Mouse (Mus musculus): ENCODE data around the gene Bace1. TPM values are rescaled to one million over a fixed set of nuclear protein-coding genes. Genes with fewer than 3 reads are reported as not detected.
"Not testable (repeated sequence)": the region's sequence is repeated elsewhere in the genome, so short reads cannot be mapped to it uniquely, and the experiment has no call there.

Bace1 gene
- total and polyA plus RNA-seq, 3 experiments, result 0.07 to 0.22 TPM; not detected in 1

DNA sequence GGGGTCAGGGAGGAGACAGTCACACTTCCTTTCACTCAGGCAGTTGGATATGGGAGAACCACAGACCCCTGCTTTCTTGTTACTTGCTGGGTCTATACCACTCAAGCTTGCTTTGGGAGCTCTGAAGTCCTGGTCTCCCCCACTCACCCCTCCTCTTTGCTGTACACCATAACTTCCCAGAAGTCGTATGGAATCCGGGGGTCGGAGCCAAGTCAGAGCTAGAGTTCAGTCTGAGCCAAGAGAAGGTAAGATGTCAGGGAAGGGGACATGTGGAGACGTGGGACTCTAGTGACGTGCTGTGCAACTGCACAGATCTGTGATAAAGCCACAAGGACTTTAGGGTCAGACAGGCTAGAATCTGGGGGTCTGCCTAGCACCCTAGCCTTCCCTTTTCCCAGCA lies 2.0 kb downstream of the Bace1 start:
- Histone ChIP-seq H3K4me3 (ENCODE audit: low read depth, low read length) (no peak overlapping the region), H3K36me3 (replicated peaks) (no peaks in the 10 kb centered on the region), H3K9me3 (replicated peaks) (no peaks in the 10 kb centered on the region), H3K27me3 (ENCODE audit: insufficient read depth, low read length) (peaks cover 57% of the 10 kb centered on the region), H3K4me1 (ENCODE audit: insufficient read depth, low read depth, low read length) (peaks cover 9% of the 10 kb centered on the region)
- TF ChIP-seq GATA1 (IDR thresholded peaks at IDR 0.05; ENCODE audit: borderline replicate concordance, low read length) (no peak), POLR2AphosphoS5 (IDR thresholded peaks at IDR 0.05; ENCODE audit: insufficient replicate concordance, low read depth, low read length) (no peak), TAL1 (conservative IDR thresholded peaks at IDR 0.05; ENCODE audit: low read depth, low read length) (no peak), GATA2 (IDR thresholded peaks at IDR 0.05; ENCODE audit: borderline replicate concordance, low read depth, low read length) (no peak), CTCF (IDR thresholded peaks at IDR 0.05; ENCODE audit: low read depth, low read length) (no peak)
- DNase-seq (ENCODE audit: low spot score) (no peak), ATAC-seq (ENCODE audit: extremely low read depth, insufficient number of reproducible peaks, low FRiP score, poor library complexity, severe bottlenecking) (no peak)

DNA sequence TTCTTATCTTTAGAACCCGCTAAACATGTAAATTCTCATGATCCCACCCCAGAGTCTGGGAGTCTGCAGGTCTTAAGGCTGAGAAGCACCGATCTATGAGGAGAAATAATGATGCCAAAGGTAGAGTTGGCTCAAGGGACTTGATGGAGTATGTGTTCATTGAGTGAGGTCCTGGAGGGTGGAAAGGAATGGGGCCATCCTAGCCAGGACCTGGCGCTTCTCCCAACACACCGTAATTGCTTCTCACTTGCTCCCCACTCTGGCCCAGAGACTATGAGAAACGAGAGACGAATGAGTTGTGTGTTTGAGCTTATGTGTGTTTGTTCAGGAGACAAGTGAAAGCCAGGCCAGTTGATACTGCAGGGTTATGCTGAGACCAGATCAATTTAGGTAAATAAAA lies 3.1 kb downstream of the Bace1 start:
- H3K9me3 ChIP-seq (replicated peaks), result no peaks in the 10 kb centered on the region
- no peak for ATAC-seq (ENCODE audit: extremely low read depth, insufficient number of reproducible peaks, low FRiP score, poor library complexity, severe bottlenecking)
- peaks cover 15% of the 10 kb centered on the region for H3K4me1 ChIP-seq (ENCODE audit: insufficient read depth, low read depth, low read length)
- no peak for TF ChIP-seq GATA1 (IDR thresholded peaks at IDR 0.05; ENCODE audit: borderline replicate concordance, low read length)
- TF ChIP-seq CTCF (IDR thresholded peaks at IDR 0.05; ENCODE audit: low read depth, low read length), result no peak
- TF ChIP-seq POLR2AphosphoS5 (IDR thresholded peaks at IDR 0.05; ENCODE audit: insufficient replicate concordance, low read depth, low read length), result no peak
- TF ChIP-seq GATA2 (IDR thresholded peaks at IDR 0.05; ENCODE audit: borderline replicate concordance, low read depth, low read length), result no peak
- TF ChIP-seq TAL1 (conservative IDR thresholded peaks at IDR 0.05; ENCODE audit: low read depth, low read length), result no peak
- H3K27me3 ChIP-seq (ENCODE audit: insufficient read depth, low read length), result peaks cover 54% of the 10 kb centered on the region
- DNase-seq (ENCODE audit: low spot score), result no peak
- no peak overlapping the region for H3K4me3 ChIP-seq (ENCODE audit: low read depth, low read length)
- H3K36me3 ChIP-seq (replicated peaks), result no peaks in the 10 kb centered on the region

DNA sequence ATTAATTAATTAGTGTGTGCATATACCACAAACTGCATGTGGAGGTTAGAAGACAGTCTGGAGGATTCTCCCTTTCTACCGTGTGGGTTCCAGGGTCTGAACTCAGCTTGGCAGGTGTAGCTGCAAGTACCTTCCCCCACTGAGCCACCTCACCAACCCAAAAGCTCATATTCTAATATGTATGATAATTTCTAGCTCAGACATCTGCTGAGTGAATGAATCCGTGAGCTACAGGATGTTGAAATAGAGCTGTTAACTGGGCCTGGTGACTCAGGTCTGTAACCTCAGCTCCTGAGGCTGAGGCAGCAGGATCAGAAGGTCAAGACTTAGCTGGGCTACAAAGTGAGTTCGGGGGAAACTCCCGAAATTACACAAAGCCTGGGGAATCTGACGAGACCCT lies 4.6 kb downstream of the Bace1 start:
- ATAC-seq (ENCODE audit: extremely low read depth, insufficient number of reproducible peaks, low FRiP score, poor library complexity, severe bottlenecking), result no peak

DNA sequence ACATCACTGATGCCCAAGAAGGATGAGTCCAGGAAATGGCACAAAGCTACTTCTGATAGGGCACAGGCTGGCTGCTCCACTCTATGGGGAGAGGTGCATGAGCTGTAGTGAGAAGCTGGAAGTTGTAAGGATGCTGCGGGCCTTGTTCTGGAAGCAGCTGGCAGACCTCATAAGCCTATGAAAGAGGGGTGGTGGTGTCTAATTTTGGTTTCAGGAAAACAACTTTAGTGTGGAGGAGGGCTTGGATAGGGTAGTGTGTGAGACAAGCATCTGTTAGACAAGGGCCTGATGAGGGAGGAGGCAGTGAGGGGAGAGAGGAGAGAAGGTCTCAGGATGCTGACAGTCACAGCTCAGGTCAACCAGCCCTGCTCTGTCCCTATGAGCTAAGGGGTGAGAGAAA lies 5.4 kb downstream of the Bace1 start:
- no peaks in the 10 kb centered on the region for H3K36me3 ChIP-seq (replicated peaks)
- no peak for TF ChIP-seq TAL1 (conservative IDR thresholded peaks at IDR 0.05; ENCODE audit: low read depth, low read length)
- TF ChIP-seq CTCF (IDR thresholded peaks at IDR 0.05; ENCODE audit: low read depth, low read length), result no peak
- no peak for TF ChIP-seq GATA1 (IDR thresholded peaks at IDR 0.05; ENCODE audit: borderline replicate concordance, low read length)
- TF ChIP-seq GATA2 (IDR thresholded peaks at IDR 0.05; ENCODE audit: borderline replicate concordance, low read depth, low read length), result no peak
- no peak for TF ChIP-seq POLR2AphosphoS5 (IDR thresholded peaks at IDR 0.05; ENCODE audit: insufficient replicate concordance, low read depth, low read length)
- no peak for DNase-seq (ENCODE audit: low spot score)
- no peak for ATAC-seq (ENCODE audit: extremely low read depth, insufficient number of reproducible peaks, low FRiP score, poor library complexity, severe bottlenecking)
- peaks cover 42% of the 10 kb centered on the region for H3K27me3 ChIP-seq (ENCODE audit: insufficient read depth, low read length)
- peaks cover 23% of the 10 kb centered on the region for H3K4me1 ChIP-seq (ENCODE audit: insufficient read depth, low read depth, low read length)
- H3K9me3 ChIP-seq (replicated peaks), result no peaks in the 10 kb centered on the region
- H3K4me3 ChIP-seq (ENCODE audit: low read depth, low read length), result no peak overlapping the region

More for the DNA sequence above, 4.6 kb downstream of the Bace1 start:
- Histone ChIP-seq H3K4me1 (ENCODE audit: insufficient read depth, low read depth, low read length) (peaks cover 23% of the 10 kb centered on the region), H3K27me3 (ENCODE audit: insufficient read depth, low read length) (peaks cover 48% of the 10 kb centered on the region), H3K4me3 (ENCODE audit: low read depth, low read length) (no peak overlapping the region), H3K9me3 (replicated peaks) (no peaks in the 10 kb centered on the region), H3K36me3 (replicated peaks) (no peaks in the 10 kb centered on the region)
- TF ChIP-seq GATA1 (IDR thresholded peaks at IDR 0.05; ENCODE audit: borderline replicate concordance, low read length), result no peak
- TF ChIP-seq TAL1 (conservative IDR thresholded peaks at IDR 0.05; ENCODE audit: low read depth, low read length), result no peak
- no peak for TF ChIP-seq POLR2AphosphoS5 (IDR thresholded peaks at IDR 0.05; ENCODE audit: insufficient replicate concordance, low read depth, low read length)
- no peak for TF ChIP-seq GATA2 (IDR thresholded peaks at IDR 0.05; ENCODE audit: borderline replicate concordance, low read depth, low read length)
- TF ChIP-seq CTCF (IDR thresholded peaks at IDR 0.05; ENCODE audit: low read depth, low read length), result no peak
- no peak for DNase-seq (ENCODE audit: low spot score)

DNA sequence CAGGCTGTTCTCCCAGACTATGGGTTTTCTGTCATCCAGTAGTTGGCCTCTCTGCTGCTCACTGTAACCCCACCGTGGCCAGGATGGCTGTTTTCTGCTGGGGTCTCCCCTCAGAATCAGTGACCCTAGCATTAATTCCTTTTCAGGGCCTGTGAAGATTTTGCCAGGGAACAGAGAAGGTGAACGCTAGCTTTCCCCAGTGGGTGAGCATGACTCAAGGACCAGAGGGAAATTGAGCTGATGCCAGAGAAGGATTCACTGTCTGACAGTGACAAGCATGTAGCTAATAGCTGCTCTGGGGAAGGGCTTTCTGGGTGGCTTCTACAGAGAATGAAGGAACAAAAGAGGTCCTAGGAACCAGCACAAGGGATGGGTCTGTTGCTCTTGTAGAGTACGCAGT lies 7.2 kb downstream of the Bace1 start:
- Histone ChIP-seq H3K4me3 (ENCODE audit: low read depth, low read length) (no peak overlapping the region), H3K27me3 (ENCODE audit: insufficient read depth, low read length) (peaks cover 41% of the 10 kb centered on the region), H3K4me1 (ENCODE audit: insufficient read depth, low read depth, low read length) (peaks cover 20% of the 10 kb centered on the region), H3K9me3 (replicated peaks) (no peaks in the 10 kb centered on the region), H3K36me3 (replicated peaks) (no peaks in the 10 kb centered on the region)
- TF ChIP-seq CTCF (IDR thresholded peaks at IDR 0.05; ENCODE audit: low read depth, low read length), result no peak
- TF ChIP-seq POLR2AphosphoS5 (IDR thresholded peaks at IDR 0.05; ENCODE audit: insufficient replicate concordance, low read depth, low read length), result no peak
- no peak for TF ChIP-seq GATA2 (IDR thresholded peaks at IDR 0.05; ENCODE audit: borderline replicate concordance, low read depth, low read length)
- no peak for TF ChIP-seq TAL1 (conservative IDR thresholded peaks at IDR 0.05; ENCODE audit: low read depth, low read length)
- TF ChIP-seq GATA1 (IDR thresholded peaks at IDR 0.05; ENCODE audit: borderline replicate concordance, low read length), result no peak
- DNase-seq (ENCODE audit: low spot score), result no peak
- no peak for ATAC-seq (ENCODE audit: extremely low read depth, insufficient number of reproducible peaks, low FRiP score, poor library complexity, severe bottlenecking)

DNA sequence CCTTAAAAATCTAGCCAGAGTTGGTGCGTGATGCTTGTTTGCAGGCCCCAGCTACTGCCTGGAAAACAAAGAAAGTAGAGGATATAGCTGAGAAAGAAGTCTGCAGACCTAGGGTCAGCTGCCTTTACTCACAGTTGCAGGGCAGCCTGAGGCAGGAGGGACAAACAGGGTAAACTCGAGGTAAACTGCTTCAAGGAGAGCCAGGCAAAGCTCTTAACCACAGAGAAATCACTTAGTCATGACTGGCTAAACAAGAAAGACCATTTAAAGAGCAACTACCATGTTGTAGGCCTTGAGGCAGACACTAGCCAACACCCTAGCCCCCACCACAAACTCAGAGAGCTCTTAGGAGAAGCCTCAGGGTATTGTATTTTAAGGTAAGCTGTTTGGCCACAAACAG lies 7.8 kb downstream of the Bace1 start:
- not testable (repeated sequence) for H3K4me3 ChIP-seq (ENCODE audit: low read depth, low read length); ATAC-seq (ENCODE audit: extremely low read depth, insufficient number of reproducible peaks, low FRiP score, poor library complexity, severe bottlenecking); DNase-seq (ENCODE audit: low spot score); H3K9me3 ChIP-seq (replicated peaks); H3K36me3 ChIP-seq (replicated peaks)
- Histone ChIP-seq H3K27me3 (ENCODE audit: insufficient read depth, low read length) (peaks cover 42% of the 10 kb centered on the region), H3K4me1 (ENCODE audit: insufficient read depth, low read depth, low read length) (peaks cover 14% of the 10 kb centered on the region)
